Mouse (Mus musculus): ENCODE measurements around the gene Zfp882. TPM values are rescaled to one million over a fixed set of nuclear protein-coding genes. Genes with fewer than 3 reads are reported as not detected.
"Not testable (repeated sequence)": the region's sequence is repeated elsewhere in the genome, so short reads cannot be mapped to it uniquely, and the experiment has no call there.

Gene Zfp882
- polyA plus RNA-seq, 1 experiment, result 0.55 TPM

DNA sequence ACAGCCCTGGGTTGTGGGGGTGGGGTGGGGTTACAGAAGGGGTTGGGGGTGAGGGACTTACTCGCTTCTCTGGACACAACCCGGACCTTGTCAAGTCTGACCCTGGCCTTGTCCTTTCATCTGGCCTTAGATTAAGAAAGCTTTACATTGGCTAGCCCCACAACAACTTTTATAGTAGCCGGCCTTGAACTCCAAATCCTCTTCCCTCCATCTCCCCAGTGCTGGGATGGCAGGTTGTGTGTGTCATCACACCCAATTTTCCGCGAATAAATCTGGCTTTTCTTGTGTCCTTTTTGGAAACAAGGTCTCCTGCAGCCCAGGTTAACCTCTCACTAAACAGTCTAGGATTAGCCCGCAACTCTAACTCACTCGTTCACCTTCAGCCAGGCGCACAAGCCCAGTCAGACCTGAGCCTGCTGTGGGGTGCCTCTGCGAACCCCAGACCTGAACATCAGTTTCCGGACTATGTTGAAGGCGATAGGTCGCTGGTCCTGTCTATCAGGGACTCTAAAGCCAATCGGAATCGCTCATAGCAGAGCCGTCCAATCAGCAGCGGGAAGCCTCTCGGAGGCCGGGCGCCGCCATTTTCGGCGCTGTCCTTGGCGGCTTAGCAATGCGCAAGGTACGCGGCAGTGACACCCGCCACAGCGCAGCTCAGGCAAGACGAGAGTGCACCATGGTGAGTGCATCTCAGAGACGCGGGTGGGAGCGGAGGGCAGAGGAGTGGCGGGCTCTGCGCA, 42.2 kb downstream of the Zfp882 start, which contains the start of gene Zfp961:
Gene Zfp961 (plus strand): TSS at position 557 of the 740 bp plus-strand sequence.
- H3ac ChIP-seq (ENCODE audit: control insufficient read depth, insufficient read length), result no peak within 1 kb of the TSS
- no peak for TF ChIP-seq USF1 (IDR thresholded peaks at IDR 0.05; ENCODE audit: low read depth)
- TF ChIP-seq CEBPB (IDR thresholded peaks at IDR 0.05; ENCODE audit: insufficient read depth, poor library complexity, severe bottlenecking), result no peak
- TF ChIP-seq MAX (IDR thresholded peaks at IDR 0.05; ENCODE audit: low read depth), result no peak
- TF ChIP-seq TCF12 (IDR thresholded peaks at IDR 0.05; ENCODE audit: insufficient read depth, poor library complexity, severe bottlenecking), result no peak
- peak; percentile 14 for TF ChIP-seq REST (IDR thresholded peaks at IDR 0.05; ENCODE audit: insufficient read depth, insufficient read length)
- no peak for TF ChIP-seq TCF3 (IDR thresholded peaks at IDR 0.05; ENCODE audit: insufficient read length, low read depth)
- TF ChIP-seq POLR2AphosphoS2 (IDR thresholded peaks at IDR 0.05; ENCODE audit: insufficient read length, low read depth), result peak; percentile 89
- TF ChIP-seq POLR2A (IDR thresholded peaks at IDR 0.05; ENCODE audit: insufficient read length, low read depth), result peak; percentile 87
- TF ChIP-seq E2F4 (IDR thresholded peaks at IDR 0.05; ENCODE audit: insufficient read depth), result peak; percentile 58
- no peak for TF ChIP-seq MYOD1 (IDR thresholded peaks at IDR 0.05; ENCODE audit: control insufficient read depth in 1 of 3, insufficient read length in 2 of 3, low read depth in 2 of 3)
- TF ChIP-seq SRF (IDR thresholded peaks at IDR 0.05; ENCODE audit: control insufficient read depth, insufficient read length, low read depth), result peak; percentile 71
- peak in 1 of 3 experiments; percentile 12 for TF ChIP-seq MYOG (IDR thresholded peaks at IDR 0.05; ENCODE audit: control insufficient read depth in 1 of 3, insufficient read depth in 1 of 3, insufficient read length in 2 of 3, low read depth in 2 of 3)
- H3K36me3 ChIP-seq (ENCODE audit: control insufficient read depth, insufficient read depth), result no peaks in the 10 kb centered on the region
- peak within 1 kb of the TSS; percentile 69 for H3K4me3 ChIP-seq
- H3K4me2 ChIP-seq (ENCODE audit: low read depth), result peak within 1 kb of the TSS; percentile 78
- H3K27me3 ChIP-seq (ENCODE audit: control insufficient read depth, insufficient read depth, insufficient read length), result no peaks in the 10 kb centered on the region
- peaks cover 20% of the 10 kb centered on the region for H3K79me2 ChIP-seq (ENCODE audit: control insufficient read depth, insufficient read depth)

DNA sequence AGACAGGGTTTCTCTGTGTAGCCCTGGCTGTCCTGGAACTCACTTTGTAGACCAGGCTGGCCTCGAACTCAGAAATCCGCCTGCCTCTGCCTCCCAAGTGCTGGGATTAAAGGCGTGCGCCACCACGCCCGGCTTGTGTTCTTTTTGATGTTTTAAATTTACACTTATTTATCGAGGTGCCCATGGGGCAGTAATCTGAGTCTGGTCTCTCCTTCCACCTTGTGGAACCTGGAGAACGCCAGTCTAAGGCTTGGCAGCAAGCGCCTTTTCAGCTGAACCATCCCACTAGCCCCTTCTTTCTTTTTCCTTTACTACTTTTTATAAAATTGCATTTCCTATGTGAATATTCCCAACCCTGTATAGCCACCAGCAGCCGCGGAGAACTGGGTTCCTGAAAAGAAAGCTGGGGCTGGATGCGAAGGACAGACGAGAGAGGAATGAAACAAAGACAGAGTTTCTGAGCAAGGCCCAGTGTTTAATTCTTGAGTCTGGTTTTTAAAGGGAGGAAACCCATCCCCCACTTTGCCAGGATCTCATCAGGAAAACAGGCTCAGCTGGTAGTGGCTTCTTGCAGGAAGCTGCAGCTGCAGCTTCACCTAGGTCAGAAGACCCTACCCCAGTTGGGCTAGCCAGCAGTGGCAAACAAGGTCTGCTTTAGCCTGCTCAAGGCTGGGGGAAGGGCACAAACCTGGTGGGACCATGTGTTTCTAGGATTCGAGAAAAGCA, 43.2 kb downstream of the Zfp882 start:
- peaks cover 21% of the 10 kb centered on the region for H3K79me2 ChIP-seq (ENCODE audit: control insufficient read depth, insufficient read depth)
- peak overlapping the region; percentile 76 for H3K4me2 ChIP-seq (ENCODE audit: low read depth)
- peak overlapping the region; percentile 69 for H3K4me3 ChIP-seq
- no peak overlapping the region for H3ac ChIP-seq (ENCODE audit: control insufficient read depth, insufficient read length)
- no peak for TF ChIP-seq USF1 (IDR thresholded peaks at IDR 0.05; ENCODE audit: low read depth)
- TF ChIP-seq POLR2A (IDR thresholded peaks at IDR 0.05; ENCODE audit: insufficient read length, low read depth), result no peak
- TF ChIP-seq POLR2AphosphoS2 (IDR thresholded peaks at IDR 0.05; ENCODE audit: insufficient read length, low read depth), result no peak
- TF ChIP-seq TCF12 (IDR thresholded peaks at IDR 0.05; ENCODE audit: insufficient read depth, poor library complexity, severe bottlenecking), result no peak
- TF ChIP-seq MYOD1 (IDR thresholded peaks at IDR 0.05; ENCODE audit: control insufficient read depth in 1 of 3, insufficient read length in 2 of 3, low read depth in 2 of 3), result no peak
- no peak for TF ChIP-seq TCF3 (IDR thresholded peaks at IDR 0.05; ENCODE audit: insufficient read length, low read depth)
- no peak for TF ChIP-seq E2F4 (IDR thresholded peaks at IDR 0.05; ENCODE audit: insufficient read depth)
- TF ChIP-seq REST (IDR thresholded peaks at IDR 0.05; ENCODE audit: insufficient read depth, insufficient read length), result no peak
- no peak for TF ChIP-seq SRF (IDR thresholded peaks at IDR 0.05; ENCODE audit: control insufficient read depth, insufficient read length, low read depth)
- TF ChIP-seq MAX (IDR thresholded peaks at IDR 0.05; ENCODE audit: low read depth), result no peak
- no peak for TF ChIP-seq CEBPB (IDR thresholded peaks at IDR 0.05; ENCODE audit: insufficient read depth, poor library complexity, severe bottlenecking)
- TF ChIP-seq MYOG (IDR thresholded peaks at IDR 0.05; ENCODE audit: control insufficient read depth in 1 of 3, insufficient read depth in 1 of 3, insufficient read length in 2 of 3, low read depth in 2 of 3), result no peak
- no peaks in the 10 kb centered on the region for H3K36me3 ChIP-seq (ENCODE audit: control insufficient read depth, insufficient read depth)
- no peaks in the 10 kb centered on the region for H3K27me3 ChIP-seq (ENCODE audit: control insufficient read depth, insufficient read depth, insufficient read length)

DNA sequence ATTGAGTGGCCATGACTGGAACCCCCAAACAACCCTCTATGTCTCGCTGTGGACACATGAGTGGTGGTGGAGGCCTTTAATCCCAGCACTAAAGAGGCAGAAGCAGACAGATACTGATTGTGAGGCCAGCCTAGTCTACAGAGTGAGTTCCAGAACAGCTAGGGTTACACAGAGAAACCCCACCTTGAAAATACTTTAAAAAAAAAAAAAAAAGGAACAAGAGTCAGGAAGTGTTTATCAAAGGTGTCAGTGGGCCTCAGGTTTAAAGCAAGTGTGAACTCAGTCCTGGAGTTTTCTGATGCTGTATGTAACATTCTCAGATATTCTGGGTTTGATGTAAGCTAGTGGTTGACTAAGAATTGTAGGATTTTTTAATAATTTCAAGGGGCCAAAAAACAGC, 44.1 kb downstream of the Zfp882 start:
- no peak overlapping the region for H3K4me2 ChIP-seq (ENCODE audit: low read depth)
- no peak for TF ChIP-seq MYOG (IDR thresholded peaks at IDR 0.05; ENCODE audit: control insufficient read depth in 1 of 3, insufficient read depth in 1 of 3, insufficient read length in 2 of 3, low read depth in 2 of 3)
- no peak for TF ChIP-seq POLR2A (IDR thresholded peaks at IDR 0.05; ENCODE audit: insufficient read length, low read depth)
- TF ChIP-seq TCF3 (IDR thresholded peaks at IDR 0.05; ENCODE audit: insufficient read length, low read depth), result no peak
- TF ChIP-seq E2F4 (IDR thresholded peaks at IDR 0.05; ENCODE audit: insufficient read depth), result no peak
- no peak for TF ChIP-seq POLR2AphosphoS2 (IDR thresholded peaks at IDR 0.05; ENCODE audit: insufficient read length, low read depth)
- no peak for TF ChIP-seq MAX (IDR thresholded peaks at IDR 0.05; ENCODE audit: low read depth)
- TF ChIP-seq MYOD1 (IDR thresholded peaks at IDR 0.05; ENCODE audit: control insufficient read depth in 1 of 3, insufficient read length in 2 of 3, low read depth in 2 of 3), result no peak
- no peak for TF ChIP-seq TCF12 (IDR thresholded peaks at IDR 0.05; ENCODE audit: insufficient read depth, poor library complexity, severe bottlenecking)
- TF ChIP-seq SRF (IDR thresholded peaks at IDR 0.05; ENCODE audit: control insufficient read depth, insufficient read length, low read depth), result no peak
- TF ChIP-seq USF1 (IDR thresholded peaks at IDR 0.05; ENCODE audit: low read depth), result no peak
- no peak for TF ChIP-seq CEBPB (IDR thresholded peaks at IDR 0.05; ENCODE audit: insufficient read depth, poor library complexity, severe bottlenecking)
- TF ChIP-seq REST (IDR thresholded peaks at IDR 0.05; ENCODE audit: insufficient read depth, insufficient read length), result no peak
- no peak overlapping the region for H3K4me3 ChIP-seq

DNA sequence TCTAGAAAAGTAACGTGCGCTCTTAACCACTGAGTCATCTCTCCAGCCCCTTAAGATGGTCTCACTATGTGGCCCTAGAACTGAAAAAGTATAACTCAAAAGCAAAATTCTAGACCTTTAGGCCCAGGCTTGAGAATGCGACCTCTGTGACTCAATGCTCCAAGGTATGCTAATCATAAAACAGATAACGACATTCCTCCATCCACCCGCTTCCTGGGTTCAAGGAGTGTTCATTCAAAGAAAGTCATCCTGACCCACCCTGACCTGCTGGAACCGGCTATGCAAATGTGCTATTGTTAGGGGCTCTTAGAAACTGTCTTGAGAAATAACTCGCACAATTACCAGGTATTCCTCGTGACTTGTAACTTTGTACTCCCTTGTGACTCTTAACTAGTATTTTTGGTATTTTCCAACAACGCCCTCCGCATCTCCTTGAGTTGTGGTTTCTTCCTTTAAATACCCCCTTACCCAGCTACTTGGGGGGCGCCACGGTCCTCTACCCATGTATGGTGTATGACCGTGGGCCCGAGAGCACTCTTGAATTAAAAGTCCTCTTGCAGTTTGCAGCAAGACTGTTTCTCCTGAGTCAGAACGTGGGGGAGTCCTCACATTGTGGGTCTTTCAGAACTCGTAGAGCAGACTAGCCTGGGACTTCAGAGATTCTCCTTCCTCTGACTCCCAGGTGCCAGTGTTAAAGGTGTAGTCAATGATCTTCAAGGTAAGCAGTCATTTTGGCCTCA, 44.7 kb downstream of the Zfp882 start:
- H3K36me3 ChIP-seq (ENCODE audit: control insufficient read depth, insufficient read depth), result not testable (repeated sequence)

More for the DNA sequence above, 44.1 kb downstream of the Zfp882 start:
- Histone ChIP-seq H3K27me3 (ENCODE audit: control insufficient read depth, insufficient read depth, insufficient read length) (no peaks in the 10 kb centered on the region), H3K79me2 (ENCODE audit: control insufficient read depth, insufficient read depth) (peaks cover 29% of the 10 kb centered on the region), H3ac (ENCODE audit: control insufficient read depth, insufficient read length) (no peak overlapping the region), H3K36me3 (ENCODE audit: control insufficient read depth, insufficient read depth) (no peaks in the 10 kb centered on the region)

More for the DNA sequence above, 44.7 kb downstream of the Zfp882 start:
- peaks cover 29% of the 10 kb centered on the region for H3K79me2 ChIP-seq (ENCODE audit: control insufficient read depth, insufficient read depth)
- H3ac ChIP-seq (ENCODE audit: control insufficient read depth, insufficient read length); H3K4me3 ChIP-seq; H3K27me3 ChIP-seq (ENCODE audit: control insufficient read depth, insufficient read depth, insufficient read length); H3K4me2 ChIP-seq (ENCODE audit: low read depth): not testable (repeated sequence)
